Mouse (Mus musculus): ENCODE data around the gene Cxcr1.
"Not testable (repeated sequence)": the region's sequence is repeated elsewhere in the genome, so short reads cannot be mapped to it uniquely, and the experiment has no call there.

Gene Cxcr1

DNA sequence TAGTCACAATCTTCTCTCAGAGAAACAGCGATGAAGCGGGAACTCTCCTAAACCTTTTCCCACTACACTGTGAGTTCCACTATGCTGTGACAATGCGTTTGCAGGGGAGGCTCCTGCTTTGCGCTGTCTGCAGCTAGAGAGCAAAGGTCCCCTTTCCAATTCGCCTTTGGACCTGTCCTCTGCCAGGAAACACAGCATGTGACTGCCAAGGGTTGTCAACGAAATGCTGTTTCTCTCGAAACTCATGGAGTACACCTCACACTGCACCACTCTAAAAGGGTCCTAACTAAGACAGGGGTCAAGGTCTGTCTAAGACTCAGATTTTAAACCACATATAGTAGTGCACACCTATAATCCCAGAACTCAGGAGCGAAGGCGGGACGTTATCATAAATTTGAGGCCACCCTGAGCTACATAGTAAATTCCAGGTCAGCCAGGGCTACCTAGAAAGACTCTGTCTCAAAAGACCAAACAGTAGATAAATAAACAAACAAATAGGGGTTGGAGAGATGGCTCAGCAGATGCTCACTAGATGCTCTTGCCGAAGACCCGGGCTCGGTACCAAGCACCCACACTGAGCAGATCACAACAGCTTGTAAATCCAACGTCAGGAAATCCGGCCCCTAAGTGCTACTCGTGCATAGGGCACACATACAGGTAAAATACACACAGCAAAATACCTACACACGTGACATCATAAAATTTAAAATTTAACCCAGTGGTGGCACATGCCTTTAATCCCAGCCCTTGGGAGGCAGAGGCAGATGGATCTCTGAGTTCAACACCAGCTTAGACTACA, 2.4 kb upstream of the Cxcr1 start:
- no peak for DNase-seq (ENCODE audit: low spot score in 2 of 2)

GRCm38 (mm10) chr1:74195961-74196360, 1.5 kb upstream of the Cxcr1 start:
- no peak for DNase-seq (ENCODE audit: low spot score in 2 of 2)

- DNase-seq (ENCODE audit: low spot score in 2 of 2), result no peak
Measured at GRCm38 (mm10) chr1:74192711-74193110, 1.7 kb downstream of the Cxcr1 start.

DNA sequence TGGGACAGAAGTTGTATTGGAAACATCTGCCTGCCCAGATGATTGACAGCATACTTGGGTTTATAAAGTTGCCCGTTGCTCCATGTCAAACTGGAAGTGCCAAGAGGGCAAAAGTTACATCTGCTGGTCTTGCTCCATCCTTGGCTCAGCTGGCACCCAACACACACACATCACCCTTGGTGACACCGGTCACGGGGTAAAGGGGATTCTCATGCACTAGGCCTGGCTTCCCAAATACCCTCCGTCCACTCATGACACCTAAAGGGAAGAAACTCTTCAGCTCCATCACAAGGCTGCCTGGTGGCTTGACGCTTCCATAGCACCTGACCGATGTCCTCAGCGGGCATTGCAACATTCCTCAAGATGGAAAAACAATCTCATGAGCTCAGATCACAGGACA, 4.0 kb downstream of the Cxcr1 start:
- no peak for DNase-seq (ENCODE audit: low spot score in 2 of 2)

GRCm38 (mm10) chr1:74183006-74183405, 11.4 kb downstream of the Cxcr1 start:
- no peak for DNase-seq (ENCODE audit: low spot score in 2 of 2)

DNA sequence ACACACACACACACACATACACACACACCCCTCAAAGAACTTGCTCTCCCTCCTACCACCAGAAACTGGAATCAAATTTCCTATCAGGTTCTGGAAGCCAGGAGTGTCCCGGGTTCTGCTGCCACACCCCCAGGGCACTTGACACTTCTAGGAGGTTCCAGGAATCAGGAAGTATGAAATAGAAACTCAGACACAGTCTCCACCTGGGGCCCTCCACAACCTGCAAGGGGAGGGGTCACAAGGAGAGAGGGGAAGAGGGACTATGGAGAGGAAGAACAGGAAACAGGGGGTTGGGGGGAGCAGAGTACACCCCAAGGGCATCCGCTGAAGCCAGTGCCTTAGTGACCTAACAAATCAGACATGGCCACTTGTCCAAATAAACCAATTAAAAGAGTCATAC, 13.0 kb downstream of the Cxcr1 start:
- DNase-seq (ENCODE audit: low spot score in 2 of 2), result no peak

GRCm38 (mm10) chr1:74179624-74180408, 14.6 kb downstream of the Cxcr1 start:
- DNase-seq (ENCODE audit: low spot score in 2 of 2), result no peak

- no peak for DNase-seq (ENCODE audit: low spot score in 2 of 2)
Measured at GRCm38 (mm10) chr1:74178618-74179017, 15.8 kb downstream of the Cxcr1 start.

GRCm38 (mm10) chr1:74175731-74176130, 18.7 kb downstream of the Cxcr1 start:
- DNase-seq (ENCODE audit: low spot score in 2 of 2), result no peak

DNA sequence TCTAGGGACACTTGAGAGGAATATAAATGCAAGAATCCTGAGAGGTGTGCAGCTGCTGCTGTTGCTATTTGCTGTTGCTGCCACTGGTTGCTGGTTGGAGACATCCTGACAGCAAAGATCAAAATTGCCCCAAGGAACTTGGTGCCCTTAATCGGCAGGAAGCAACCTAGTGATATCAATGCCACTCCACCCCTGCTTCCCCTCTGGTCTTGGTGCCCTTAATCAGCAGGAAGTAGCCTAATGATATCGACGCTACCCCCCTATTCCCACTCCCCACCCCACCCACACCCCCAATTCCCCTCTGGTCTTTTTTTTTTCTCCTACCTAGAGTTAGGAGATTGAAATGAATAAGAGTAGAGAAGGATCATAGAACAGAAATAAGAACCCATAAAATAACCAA, 21.7 kb downstream of the Cxcr1 start:
- no peak for DNase-seq (ENCODE audit: low spot score in 2 of 2)

DNA sequence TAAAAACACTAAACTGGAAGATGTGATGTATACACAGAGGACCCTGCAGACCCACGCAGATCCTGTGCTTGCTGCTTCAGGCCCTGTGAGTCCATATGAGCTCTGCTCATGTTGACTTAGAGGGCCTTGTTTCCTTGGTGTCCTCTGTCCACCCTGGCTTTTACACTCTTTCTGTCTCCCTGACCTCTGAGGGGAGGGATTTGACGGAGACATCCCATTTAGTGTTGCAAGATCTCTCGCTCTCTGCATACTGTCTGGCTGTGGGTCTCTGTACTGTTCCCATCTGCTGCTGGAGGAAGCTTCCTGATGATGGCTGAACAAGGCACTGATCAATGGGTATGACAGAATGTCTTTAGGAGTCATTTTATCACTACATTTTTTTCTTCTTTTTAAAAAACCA, 24.7 kb downstream of the Cxcr1 start:
- no peak for DNase-seq (ENCODE audit: low spot score in 2 of 2)

DNA sequence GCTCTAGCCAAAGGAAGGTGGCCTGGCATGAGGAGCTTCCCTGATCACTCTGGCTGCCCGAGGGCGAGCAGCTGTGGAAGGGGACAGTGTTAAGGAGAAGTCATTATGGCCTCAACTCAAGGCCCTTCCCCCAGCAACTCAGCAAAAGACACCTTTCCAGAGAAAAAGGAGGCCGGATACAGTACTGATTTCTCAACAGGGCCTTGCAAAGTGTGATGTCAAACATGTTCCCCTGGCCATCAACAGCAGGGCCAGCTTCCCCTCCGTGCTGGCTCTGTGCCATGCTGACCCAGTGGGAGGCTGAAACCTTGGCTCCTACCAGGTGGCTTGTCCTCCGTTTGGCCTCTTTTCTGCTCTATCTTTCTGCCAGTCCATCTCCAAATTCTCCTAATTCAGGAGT, 27.3 kb downstream of the Cxcr1 start:
- no peak for DNase-seq (ENCODE audit: low spot score in 2 of 2)

DNA sequence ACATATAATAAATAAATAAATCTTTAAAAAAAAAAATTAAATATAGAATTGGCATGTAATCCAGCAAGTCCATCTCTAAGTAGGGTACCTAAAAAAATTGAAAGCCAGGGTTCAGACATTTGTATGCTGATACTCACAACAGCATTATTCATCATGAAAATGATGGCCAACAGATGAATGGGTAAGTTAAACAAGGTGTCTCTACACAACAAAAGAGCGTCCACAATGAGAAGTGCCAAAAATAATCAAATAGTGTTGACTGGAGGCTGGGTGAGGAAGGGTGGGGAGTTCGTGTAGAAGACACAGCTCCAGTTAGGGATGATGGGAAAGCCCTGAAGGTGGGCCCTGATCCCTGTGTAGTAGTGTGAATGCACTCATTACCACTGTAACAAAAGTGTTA, 34.4 kb downstream of the Cxcr1 start:
- DNase-seq (ENCODE audit: low spot score in 2 of 2), result no peak

GRCm38 (mm10) chr1:74159613-74160012, 34.8 kb downstream of the Cxcr1 start:
- DNase-seq (ENCODE audit: low spot score in 2 of 2), result not testable (repeated sequence)

GRCm38 (mm10) chr1:74156381-74156910, 38.0 kb downstream of the Cxcr1 start:
- DNase-seq (ENCODE audit: low spot score in 2 of 2), result no peak

DNA sequence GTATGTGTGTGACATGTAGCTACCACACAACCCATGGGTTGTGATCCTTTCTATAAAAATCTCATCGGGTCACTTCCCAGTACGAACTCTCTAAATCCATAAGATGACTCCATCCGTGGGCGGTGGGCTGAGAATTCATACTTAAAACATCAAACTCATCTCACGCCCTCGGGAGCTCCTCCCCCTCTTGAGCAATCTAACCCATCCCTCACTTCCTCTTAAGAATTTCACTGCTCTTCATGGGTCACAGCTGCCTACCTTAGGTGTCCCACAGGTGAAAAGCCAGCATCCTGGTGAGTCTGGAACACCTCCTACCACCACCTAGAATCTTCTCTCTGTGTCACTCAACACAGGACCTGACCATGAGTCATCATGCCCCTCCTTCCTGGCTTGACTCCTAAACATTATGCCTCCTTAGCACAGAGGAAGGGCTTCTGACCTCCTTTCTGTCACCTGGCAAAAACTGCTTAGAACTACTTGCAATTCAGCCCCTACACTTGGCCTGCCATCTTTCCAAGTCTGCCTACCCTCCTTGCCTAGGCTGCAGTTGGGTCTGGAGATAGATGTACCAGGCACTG, 38.9 kb downstream of the Cxcr1 start:
- DNase-seq (ENCODE audit: low spot score in 2 of 2), result no peak

- DNase-seq (ENCODE audit: low spot score in 2 of 2), result no peak
Measured at GRCm38 (mm10) chr1:74153461-74154184, 40.8 kb downstream of the Cxcr1 start, which contains the start of gene Cxcr2. Cxcr2 (plus strand) TSS chr1:74153989.

- DNase-seq (ENCODE audit: low spot score in 2 of 2), result no peak
Measured at GRCm38 (mm10) chr1:74151091-74151490, 43.3 kb downstream of the Cxcr1 start.

DNA sequence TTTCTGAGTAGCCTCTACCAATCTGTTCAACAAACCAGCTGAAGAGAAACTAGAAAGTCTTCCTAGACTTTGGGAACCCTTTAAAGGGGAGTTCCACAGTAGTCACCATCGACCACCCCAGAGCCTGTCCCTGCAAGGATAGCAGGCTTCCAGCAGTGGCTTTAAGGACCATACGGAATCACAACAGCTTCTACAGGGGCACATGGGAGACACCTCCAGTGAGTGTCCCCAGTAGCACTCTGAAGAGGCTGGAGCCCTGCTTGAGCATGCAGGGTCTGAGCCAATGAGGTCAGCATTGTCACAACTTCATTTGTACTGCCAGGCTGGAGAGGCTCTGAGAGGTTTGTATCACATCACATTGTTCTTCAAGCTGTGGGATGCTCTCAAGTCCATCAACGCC, 44.3 kb downstream of the Cxcr1 start:
- no peak for DNase-seq (ENCODE audit: low spot score in 2 of 2)

GRCm38 (mm10) chr1:74149106-74149885, 45.1 kb downstream of the Cxcr1 start:
- DNase-seq (ENCODE audit: low spot score in 2 of 2), result no peak
